Mouse (Mus musculus): Measurements from ENCODE around the gene Apoa2.
"Not testable (repeated sequence)": the region's sequence is repeated elsewhere in the genome, so short reads cannot be mapped to it uniquely, and the experiment has no call there.

Apoa2 gene

DNA sequence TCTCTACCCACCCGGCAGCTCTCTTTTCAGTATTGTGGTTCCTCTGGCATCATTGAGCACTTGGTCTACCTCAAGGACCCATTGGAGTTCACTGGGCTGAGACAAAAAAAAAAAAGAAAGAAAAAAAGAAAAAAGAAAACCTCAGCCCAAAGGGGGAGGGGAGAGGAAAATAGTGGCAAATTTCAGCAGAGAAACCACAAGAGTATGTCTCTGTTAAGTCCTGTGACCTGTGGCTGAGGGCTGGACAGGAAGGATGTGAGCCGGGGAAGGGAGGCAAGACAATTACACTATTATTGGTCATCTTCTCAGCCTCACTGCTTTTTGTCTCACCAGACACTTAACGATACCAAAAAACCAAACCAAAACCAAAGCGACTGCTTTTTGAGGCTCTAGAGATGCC lies 7.0 kb downstream of the Apoa2 start:
- in situ Hi-C loops (cut with MboI; ENCODE audit: low pct_unique_long_range_greater_than_20kb in 1 of 2, low sequenced_read_pairs in 2 of 2, unreplicated experiment in 1 of 2), result no loop called here

DNA sequence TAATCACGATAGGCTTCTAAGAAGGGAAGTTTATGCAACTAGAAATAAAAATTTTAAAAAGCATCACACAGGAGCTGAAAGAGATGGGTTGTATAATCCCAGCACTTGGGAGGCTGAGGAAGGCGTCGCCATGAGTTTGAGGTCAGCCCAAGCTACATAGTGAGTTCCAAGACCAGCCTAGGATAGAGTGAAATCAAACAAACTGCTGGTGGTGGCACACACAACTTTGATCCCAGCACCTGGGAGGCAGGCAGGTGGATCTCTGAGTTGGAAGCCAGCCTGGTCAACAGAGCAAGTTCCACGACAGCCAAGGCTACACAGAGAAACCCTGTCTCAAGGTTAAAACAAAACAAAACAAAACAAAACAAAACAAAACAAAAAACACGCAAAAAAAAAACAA lies 7.5 kb downstream of the Apoa2 start:
- in situ Hi-C loops (cut with MboI; ENCODE audit: low pct_unique_long_range_greater_than_20kb in 1 of 2, low sequenced_read_pairs in 2 of 2, unreplicated experiment in 1 of 2), result no loop called here

DNA sequence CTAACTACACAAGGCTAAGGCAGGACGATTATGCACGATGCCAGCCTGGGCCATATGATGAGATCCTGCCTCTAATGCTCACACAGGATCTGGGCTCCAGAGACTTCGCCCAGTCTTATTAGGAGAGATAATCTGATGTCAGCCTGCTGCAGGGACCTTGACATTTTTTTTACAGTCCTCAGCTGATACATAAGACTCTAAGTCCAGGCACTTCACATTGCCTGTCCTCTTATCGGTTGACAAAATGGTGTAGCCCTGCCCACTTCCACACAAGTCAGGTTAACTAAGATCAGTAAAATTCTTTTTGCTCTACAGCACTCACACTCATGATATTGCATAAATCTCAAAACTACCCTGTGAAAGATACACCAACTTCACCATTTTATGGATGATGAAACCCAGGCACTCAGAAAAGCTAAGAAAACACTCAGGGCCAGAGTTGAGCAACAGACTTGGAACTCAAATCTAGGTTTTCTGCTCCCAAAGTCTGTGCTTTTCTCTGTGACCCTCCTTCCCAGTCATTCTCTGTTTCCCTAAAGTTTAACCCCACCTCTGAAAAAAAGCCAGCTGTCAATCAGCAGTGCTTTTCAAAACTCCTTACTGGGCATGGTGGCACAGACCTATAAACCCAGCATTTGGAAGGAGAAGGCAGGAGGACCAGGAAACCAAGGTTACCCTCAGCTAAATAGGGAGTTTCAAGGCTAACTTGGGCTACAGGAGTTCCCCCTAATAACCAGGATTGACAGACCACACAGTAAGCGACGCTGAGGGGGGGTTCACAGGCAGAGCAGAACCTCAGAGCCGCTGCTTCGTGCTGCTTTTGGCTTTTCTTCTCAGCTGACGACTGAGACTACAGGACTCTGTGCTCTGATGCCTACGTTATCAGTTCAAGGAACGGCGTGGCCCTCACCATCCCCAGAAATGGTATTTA lies 8.2 kb downstream of the Apoa2 start:
- in situ Hi-C loops (cut with MboI; ENCODE audit: low pct_unique_long_range_greater_than_20kb in 1 of 2, low sequenced_read_pairs in 2 of 2, unreplicated experiment in 1 of 2), result no loop called here

DNA sequence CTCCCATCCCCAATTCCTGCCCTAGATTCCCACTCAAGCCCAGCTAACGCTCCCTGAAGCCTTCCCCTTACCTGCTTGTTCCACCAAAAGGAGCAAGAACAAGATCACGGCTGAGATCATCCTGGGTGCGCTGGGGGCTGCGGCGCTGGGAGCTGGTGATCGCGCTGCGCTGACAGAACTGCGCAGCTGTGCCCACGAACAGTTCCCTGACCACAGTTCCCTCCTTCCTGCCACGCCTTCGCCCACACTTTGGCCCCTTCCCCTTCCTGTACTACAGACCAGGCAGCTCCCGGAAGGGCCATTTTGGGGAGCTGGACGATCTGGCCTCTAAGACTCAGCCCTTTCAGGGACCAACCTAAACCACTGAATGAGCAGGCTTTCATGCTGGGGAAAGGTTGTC lies 9.3 kb downstream of the Apoa2 start, which contains the start of gene Fcer1g:
TSS of gene Fcer1g (minus strand) at position 240 of the 400 bp plus-strand sequence.
- in situ Hi-C loops (cut with MboI; ENCODE audit: low pct_unique_long_range_greater_than_20kb in 1 of 2, low sequenced_read_pairs in 2 of 2, unreplicated experiment in 1 of 2), result no loop called here

DNA sequence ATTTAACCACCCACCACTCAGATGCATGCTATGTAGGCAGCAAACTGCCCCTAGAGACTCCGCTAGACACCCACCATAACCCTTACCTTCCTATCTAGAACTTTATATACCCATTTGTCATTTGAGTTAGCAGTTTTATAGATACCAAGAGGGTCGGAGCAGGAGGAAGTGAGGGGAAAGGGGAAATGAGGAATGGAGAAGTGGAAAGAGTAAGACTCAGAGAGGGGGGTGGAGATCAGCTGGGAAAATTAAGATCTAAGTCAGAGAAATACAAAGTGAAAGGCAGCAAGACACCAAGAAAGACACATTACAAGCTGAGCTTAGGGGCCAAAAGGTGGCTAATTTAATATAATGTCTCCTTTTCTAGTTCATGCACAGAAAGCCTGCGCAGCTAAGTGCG lies 9.7 kb downstream of the Apoa2 start:
- in situ Hi-C loops (cut with MboI; ENCODE audit: low pct_unique_long_range_greater_than_20kb in 1 of 2, low sequenced_read_pairs in 2 of 2, unreplicated experiment in 1 of 2), result no loop called here

- in situ Hi-C loops (cut with MboI; ENCODE audit: low pct_unique_long_range_greater_than_20kb in 1 of 2, low sequenced_read_pairs in 2 of 2, unreplicated experiment in 1 of 2), result no loop called here
Measured at GRCm38 (mm10) chr1:171235791-171236190, 10.9 kb downstream of the Apoa2 start.

DNA sequence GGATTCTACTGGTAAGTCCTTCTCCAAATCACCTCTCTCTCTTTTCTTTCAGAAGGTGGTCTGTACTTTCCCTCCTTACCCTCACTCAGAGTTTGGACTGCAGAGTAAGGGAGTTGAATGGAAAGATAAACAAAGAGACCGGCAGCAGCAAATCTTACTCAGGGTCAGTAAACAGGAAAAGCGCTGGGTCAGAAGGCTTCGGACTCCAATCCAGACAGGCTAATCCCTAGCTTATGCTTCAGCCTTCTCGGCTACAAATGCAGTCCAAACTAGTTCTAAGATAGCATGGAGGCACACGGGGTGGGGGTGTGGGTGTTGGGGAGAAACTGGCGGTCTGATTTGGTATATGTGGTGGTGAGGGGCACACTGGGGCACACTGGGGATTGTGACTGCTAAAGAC lies 12.6 kb downstream of the Apoa2 start:
- in situ Hi-C loops (cut with MboI; ENCODE audit: low pct_unique_long_range_greater_than_20kb in 1 of 2, low sequenced_read_pairs in 2 of 2, unreplicated experiment in 1 of 2), result no loop called here

GRCm38 (mm10) chr1:171238463-171238862 lies 13.6 kb downstream of the Apoa2 start:
- in situ Hi-C loops (cut with MboI; ENCODE audit: low pct_unique_long_range_greater_than_20kb in 1 of 2, low sequenced_read_pairs in 2 of 2, unreplicated experiment in 1 of 2), result no loop called here

DNA sequence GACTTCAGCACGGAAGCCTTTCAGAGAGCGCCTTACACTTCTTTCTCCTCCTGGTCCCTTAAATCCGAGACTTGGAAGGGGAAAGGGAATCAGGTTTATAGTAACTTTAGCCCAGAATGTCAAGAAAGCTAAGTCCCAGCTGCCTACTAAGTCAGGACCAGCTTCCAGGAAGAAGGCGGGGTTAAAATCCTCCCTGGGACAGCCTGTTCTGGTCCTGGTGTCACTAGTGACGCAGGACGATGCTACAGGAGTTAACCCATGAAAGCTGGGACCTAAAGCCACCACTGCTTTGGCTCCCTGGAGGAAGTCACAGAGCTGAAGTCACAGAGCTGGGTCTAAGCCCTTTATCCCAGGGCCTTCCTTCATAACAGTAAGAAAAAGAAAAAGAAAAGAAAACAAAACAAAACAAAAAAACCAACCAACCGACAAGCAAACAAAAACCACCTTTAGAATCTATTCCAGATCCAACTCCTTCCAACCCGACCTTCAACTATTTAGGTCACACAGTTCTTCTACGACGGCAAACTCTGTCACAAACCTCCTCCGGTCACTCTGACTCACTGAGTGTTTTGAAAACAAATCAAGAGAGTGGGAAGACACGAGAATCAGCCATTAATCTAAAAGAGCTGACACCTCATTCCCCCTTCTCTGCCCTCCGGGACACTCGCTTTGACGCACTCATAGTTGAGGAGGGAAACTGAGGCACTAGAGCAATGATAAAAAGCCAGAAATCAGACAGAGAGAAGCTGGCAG lies 15.3 kb downstream of the Apoa2 start:
- in situ Hi-C loops (cut with MboI; ENCODE audit: low pct_unique_long_range_greater_than_20kb in 1 of 2, low sequenced_read_pairs in 2 of 2, unreplicated experiment in 1 of 2), result no loop called here

GRCm38 (mm10) chr1:171240911-171241310 lies 16.1 kb downstream of the Apoa2 start:
- in situ Hi-C loops (cut with MboI; ENCODE audit: low pct_unique_long_range_greater_than_20kb in 1 of 2, low sequenced_read_pairs in 2 of 2, unreplicated experiment in 1 of 2), result no loop called here

GRCm38 (mm10) chr1:171241952-171242351 lies 17.1 kb downstream of the Apoa2 start:
- in situ Hi-C loops (cut with MboI; ENCODE audit: low pct_unique_long_range_greater_than_20kb in 1 of 2, low sequenced_read_pairs in 2 of 2, unreplicated experiment in 1 of 2), result not testable (repeated sequence)

DNA sequence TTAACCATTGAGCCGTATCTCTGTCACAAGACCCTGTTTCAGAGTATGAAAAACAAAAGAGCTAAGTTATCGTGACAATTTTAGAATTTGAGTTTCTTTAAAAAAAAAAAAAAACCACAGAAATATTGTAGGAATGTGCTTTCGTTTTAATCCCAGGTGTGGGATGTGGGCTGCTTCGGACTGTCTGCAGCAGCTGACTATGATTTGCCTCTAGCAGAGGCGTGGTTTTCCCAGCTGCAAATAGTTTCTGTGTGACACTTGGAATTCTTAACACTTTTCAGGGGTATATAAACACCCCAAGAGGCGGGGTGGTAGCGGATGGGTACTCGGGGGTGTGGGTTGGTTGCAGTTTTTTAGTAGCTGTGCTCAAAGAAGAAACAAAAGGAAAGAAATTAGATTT lies 20.5 kb downstream of the Apoa2 start:
- in situ Hi-C loops (cut with MboI; ENCODE audit: low pct_unique_long_range_greater_than_20kb in 1 of 2, low sequenced_read_pairs in 2 of 2, unreplicated experiment in 1 of 2), result no loop called here

GRCm38 (mm10) chr1:171246709-171247452 lies 22.0 kb downstream of the Apoa2 start:
- in situ Hi-C loops (cut with MboI; ENCODE audit: low pct_unique_long_range_greater_than_20kb in 1 of 2, low sequenced_read_pairs in 2 of 2, unreplicated experiment in 1 of 2), result no loop called here

DNA sequence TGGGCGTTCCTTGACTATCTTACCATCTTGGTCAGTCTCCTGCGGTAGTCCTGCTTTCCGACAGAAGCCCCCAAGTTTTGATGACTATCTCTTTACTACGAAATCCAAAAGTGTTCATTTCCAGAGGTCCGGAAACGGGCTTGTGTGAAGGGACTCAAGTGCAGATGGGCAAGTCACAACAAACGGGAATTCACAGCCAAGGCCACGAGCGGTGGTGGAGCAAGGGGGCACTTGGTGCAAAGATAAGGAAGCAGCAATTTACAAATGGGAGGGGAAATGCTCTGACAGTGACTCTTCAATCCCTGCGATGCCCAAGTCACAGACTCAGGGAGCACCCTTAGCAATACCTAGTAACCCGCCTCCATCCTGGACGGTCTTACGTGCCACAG lies 22.6 kb downstream of the Apoa2 start:
- in situ Hi-C loops (cut with MboI; ENCODE audit: low pct_unique_long_range_greater_than_20kb in 1 of 2, low sequenced_read_pairs in 2 of 2, unreplicated experiment in 1 of 2), result no loop called here

- in situ Hi-C loops (cut with MboI; ENCODE audit: low pct_unique_long_range_greater_than_20kb in 1 of 2, low sequenced_read_pairs in 2 of 2, unreplicated experiment in 1 of 2), result no loop called here
Measured at GRCm38 (mm10) chr1:171247916-171248315, 23.1 kb downstream of the Apoa2 start.

DNA sequence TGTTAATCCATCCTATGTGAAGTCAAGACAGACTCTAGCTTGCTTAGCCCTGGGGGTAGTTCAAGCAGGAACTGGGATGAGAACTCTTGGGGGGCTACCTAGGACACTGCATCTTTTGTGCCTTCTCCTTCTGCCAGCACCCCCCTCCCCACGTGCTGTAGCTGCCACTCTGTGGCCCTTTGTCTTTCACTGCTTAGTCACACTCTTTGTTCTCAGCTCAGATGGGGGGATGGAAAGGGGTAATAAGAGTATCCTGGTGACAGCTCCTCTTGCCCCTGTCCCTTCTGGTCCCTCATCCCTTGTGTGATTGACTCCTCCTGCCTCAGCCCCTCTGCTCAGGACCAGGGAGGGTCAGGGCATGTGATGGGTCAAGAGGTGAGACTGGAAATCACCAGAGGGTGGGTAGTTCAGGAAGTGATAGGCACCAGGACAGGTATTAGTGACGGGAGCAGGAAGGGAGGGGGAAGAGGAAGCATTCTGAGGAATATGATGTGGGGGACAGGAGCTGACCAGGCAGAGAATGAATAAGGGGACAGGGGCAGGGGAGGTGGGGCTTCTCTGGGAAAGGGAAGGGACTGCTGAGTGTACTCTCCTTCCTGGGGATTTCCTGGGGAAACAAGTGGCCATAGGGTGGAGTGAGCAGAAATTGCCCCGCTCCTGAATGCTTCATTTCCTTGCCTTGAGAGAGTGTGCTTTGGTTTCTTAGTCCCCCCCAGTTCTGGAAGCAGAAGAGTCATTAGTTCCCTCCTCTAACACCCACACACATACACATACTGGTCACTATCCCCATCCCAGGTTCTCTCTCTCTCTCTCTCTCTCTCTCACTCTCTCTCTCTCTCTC lies 23.8 kb downstream of the Apoa2 start:
- in situ Hi-C loops (cut with MboI; ENCODE audit: low pct_unique_long_range_greater_than_20kb in 1 of 2, low sequenced_read_pairs in 2 of 2, unreplicated experiment in 1 of 2), result no loop called here

GRCm38 (mm10) chr1:171249913-171250600 lies 25.2 kb downstream of the Apoa2 start, which contains the start of gene Adamts4:
Adamts4 (plus strand) TSS chr1:171250421.
- in situ Hi-C loops (cut with MboI; ENCODE audit: low pct_unique_long_range_greater_than_20kb in 1 of 2, low sequenced_read_pairs in 2 of 2, unreplicated experiment in 1 of 2), result no loop called here

Measured in mouse embryonic stem cell (cell line).